Mouse (Mus musculus) forebrain, embryonic 12.5 days (tissue): ENCODE measurements around the gene Hist1h2ai. TPM values are rescaled to one million over a fixed set of nuclear protein-coding genes. Genes with fewer than 3 reads are reported as not detected.
"Not testable (repeated sequence)": the region's sequence is repeated elsewhere in the genome, so short reads cannot be mapped to it uniquely, and the experiment has no call there.

Experiments
- ATAC-seq: fragments of 200-750 bp; cut with Nextera tagmentation; 2 replicates; pipeline ENCODE4 v1.8.0; 2017; ENCODE audit warnings: moderate TSS enrichment; ENCODE audit not compliant: low FRiP score
- H3K27ac ChIP-seq: fragments of 300-500 bp; sonication (generic); 2 replicates; pipeline ENCODE4 v1.5.1; 2016; ENCODE audit warnings: mild to moderate bottlenecking
- H3K27me3 ChIP-seq: fragments of 300-500 bp; sonication (generic); 2 replicates; pipeline ENCODE4 v1.6.1; 2016; ENCODE audit warnings: mild to moderate bottlenecking
- H3K36me3 ChIP-seq: fragments of 300-500 bp; sonication (generic); replicated peaks from 2 replicates; pipeline ENCODE4 v1.6.1; 2016; ENCODE audit warnings: mild to moderate bottlenecking
- H3K4me1 ChIP-seq: fragments of 300-500 bp; sonication (generic); 2 replicates; pipeline ENCODE4 v1.6.1; 2016
- H3K4me2 ChIP-seq: fragments of 300-500 bp; sonication (generic); 2 replicates; pipeline ENCODE4 v1.6.1; 2016; ENCODE audit warnings: mild to moderate bottlenecking, moderate library complexity
- H3K4me3 ChIP-seq: fragments of 300-500 bp; sonication (generic); replicated peaks from 2 replicates; pipeline ENCODE4 v1.5.1; 2016; ENCODE audit warnings: mild to moderate bottlenecking
- H3K9ac ChIP-seq: fragments of 300-500 bp; sonication (generic); 2 replicates; pipeline ENCODE4 v1.6.1; 2016; ENCODE audit warnings: mild to moderate bottlenecking
- H3K9me3 ChIP-seq: fragments of 300-500 bp; sonication (generic); 2 replicates; pipeline ENCODE4 v1.6.1; 2016
- WGBS: fragments of 180-500 bp; shearing (Covaris S2); methylation state at CpG from one replicate; pipeline ENCODE4 v1.1.7; 2016; 5-methylcytosine and 5-hydroxymethylcytosine counted together
- polyA plus RNA-seq: library from polyadenylated mRNA; unstranded; fragments of >200 nt; fragmentation: Nextera tagmentation; extraction: Ambion mirVana; gene quantifications from 2 replicates; pipeline ENCODE4 v1.2.1, GENCODE M21; 2016

Hist1h2ai gene
- polyA plus RNA-seq, 1 experiment from 2014 or later: 22.2 TPM

DNA sequence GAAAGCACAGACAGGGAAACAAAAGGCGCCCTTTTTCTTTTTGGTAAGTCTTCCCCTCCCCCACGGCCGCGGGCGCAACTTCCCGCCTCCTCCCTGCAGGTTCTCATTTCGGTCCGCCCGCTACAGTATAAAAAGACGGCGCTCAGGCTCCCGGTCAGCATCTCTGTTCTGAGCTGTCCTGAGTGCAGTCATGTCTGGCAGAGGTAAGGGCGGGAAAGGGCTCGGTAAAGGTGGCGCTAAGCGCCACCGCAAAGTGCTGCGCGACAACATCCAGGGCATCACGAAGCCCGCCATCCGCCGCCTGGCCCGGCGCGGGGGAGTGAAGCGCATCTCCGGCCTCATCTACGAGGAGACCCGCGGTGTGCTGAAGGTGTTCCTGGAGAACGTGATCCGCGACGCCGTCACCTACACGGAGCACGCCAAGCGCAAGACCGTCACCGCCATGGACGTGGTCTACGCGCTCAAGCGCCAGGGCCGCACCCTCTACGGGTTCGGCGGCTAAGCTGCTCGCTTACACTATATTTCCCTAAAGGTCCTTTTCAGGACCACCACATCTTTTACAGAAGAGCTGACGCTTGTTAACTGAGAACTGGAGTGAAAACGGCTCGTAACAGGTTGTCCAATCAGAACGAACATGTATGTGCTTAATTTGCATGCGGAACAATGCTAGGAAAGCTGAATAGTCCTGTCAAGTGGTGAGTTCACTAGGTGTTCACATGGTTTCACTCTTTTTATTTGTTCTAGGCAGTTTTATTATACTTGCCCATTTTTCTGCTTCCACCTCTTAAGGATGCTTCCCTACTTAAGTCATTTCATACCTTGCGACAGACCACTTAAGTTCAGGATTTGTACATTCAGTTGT is 18.9 kb downstream of the Hist1h2ai start, which contains the start of gene Hist1h4j:
TSS of gene Hist1h4j (plus strand) at position 159 of the 862 bp plus-strand sequence.
- peak within 1 kb of the TSS; percentile 98 for H3K27ac ChIP-seq
- not testable (repeated sequence) for H3K36me3 ChIP-seq, H3K9me3 ChIP-seq, H3K27me3 ChIP-seq
- WGBS: 0% methylated on average over 51 of the region's 56 CpGs
- peak; percentile 93 for ATAC-seq
- H3K4me3 ChIP-seq: peak within 1 kb of the TSS; percentile 51
- H3K4me1 ChIP-seq: peaks cover 16% of the 10 kb centered on the region; the same call in 1 of the 2 replicates
- peak within 1 kb of the TSS; percentile 56 for H3K9ac ChIP-seq
- peak within 1 kb of the TSS; percentile 60 for H3K4me2 ChIP-seq

DNA sequence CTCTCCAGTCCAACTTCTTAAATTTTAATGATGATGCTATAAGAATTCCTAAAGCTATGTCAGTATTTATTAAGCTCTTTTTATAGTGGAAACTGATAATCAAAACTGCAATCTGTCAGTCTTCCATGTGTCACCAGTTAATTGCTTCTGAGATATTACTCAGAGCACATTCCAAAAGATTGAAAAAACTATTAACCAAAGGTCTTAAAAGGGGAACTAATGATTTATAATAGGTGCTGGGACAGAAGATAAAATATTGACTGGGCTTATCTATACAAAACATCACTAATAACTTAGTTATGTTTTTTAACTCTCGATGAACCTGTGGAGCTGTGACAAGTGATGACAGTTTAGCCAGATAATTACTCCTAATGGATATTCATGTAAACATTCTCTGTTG is 28.8 kb downstream of the Hist1h2ai start:
- Histone ChIP-seq H3K4me2 (no peak overlapping the region), H3K4me3 (no peak overlapping the region), H3K9ac (no peak overlapping the region), H3K36me3 (no peaks in the 10 kb centered on the region), H3K9me3 (no peaks in the 10 kb centered on the region), H3K4me1 (peaks cover 17% of the 10 kb centered on the region), H3K27ac (no peak overlapping the region), H3K27me3 (no peaks in the 10 kb centered on the region)
- WGBS: 92% methylated on average over 1 of the region's 1 CpGs
- no peak for ATAC-seq

DNA sequence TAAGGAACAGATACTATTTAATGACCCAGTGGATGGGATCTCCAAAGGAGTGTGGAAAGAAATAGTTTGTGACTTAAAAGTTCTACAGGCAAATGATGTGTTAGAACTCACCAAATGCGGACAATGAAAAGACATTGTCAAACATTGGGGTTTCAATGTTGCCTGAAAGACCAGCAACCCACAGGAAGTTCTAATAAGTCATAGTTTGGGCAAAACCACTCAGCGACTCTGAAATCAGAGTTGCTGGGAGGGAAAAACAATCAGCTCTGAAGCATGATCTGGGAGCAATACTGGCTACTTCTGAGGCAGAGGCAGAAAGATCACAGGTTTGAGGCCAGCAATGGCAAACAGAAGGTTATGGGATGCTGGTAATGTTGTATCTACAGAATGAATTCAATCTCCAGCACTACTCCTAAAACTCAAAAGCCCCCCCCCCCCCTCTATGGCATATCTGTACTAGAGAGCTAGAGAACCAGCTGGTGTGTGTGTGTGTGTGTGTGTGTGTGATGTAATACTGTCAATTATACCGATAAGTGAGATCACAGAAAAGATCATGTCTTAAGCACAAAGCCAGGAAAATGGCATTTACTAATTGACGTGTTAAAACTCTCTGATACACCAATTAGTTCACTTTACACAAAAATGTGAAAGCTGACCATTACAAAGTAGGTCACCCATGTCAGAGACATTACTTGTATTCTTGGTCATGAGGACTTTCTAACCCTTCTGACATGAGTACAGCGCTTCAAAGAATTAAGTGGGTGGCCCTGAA is 33.4 kb downstream of the Hist1h2ai start:
- Histone ChIP-seq H3K4me3 (peak overlapping the region; percentile 57), H3K9ac (peak overlapping the region; percentile 75), H3K4me2 (peak overlapping the region; percentile 85), H3K4me1 (peaks cover 33% of the 10 kb centered on the region), H3K27me3 (no peaks in the 10 kb centered on the region), H3K27ac (peak overlapping the region; percentile 97), H3K36me3 (no peaks in the 10 kb centered on the region), H3K9me3 (no peaks in the 10 kb centered on the region)
- no peak for ATAC-seq
- 4% methylated on average over 5 of the region's 5 CpGs for WGBS

DNA sequence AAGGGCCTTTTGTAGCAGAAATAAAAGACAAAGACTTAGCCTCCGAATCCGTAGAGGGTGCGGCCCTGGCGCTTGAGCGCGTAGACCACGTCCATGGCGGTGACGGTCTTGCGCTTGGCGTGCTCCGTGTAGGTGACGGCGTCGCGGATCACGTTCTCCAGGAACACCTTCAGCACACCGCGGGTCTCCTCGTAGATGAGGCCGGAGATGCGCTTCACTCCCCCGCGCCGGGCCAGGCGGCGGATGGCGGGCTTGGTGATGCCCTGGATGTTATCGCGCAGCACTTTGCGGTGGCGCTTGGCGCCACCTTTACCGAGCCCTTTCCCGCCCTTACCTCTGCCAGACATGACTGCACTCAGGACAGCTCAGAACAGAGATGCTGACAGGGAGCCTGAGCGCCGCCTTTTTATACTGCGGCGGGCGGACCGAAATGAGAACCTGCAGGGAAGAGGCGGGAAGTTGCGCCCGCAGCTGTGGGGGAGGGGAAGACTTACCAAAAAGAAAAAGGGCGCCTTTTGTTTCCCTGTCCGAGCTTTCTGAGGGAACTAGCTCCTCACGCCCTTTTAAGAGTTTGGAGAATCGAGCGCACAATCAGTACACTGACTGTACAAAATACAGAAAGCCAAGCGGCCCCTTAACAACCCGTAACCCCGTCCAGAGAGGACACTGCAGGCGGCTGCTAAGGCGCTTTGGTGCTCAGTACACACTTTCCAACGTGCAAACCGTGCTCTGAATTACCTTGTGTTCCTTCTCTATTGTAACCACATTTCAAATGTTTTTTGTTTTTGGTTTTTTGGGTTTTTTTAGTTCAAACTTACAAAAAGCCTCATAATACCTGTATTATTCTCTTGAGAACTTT is 34.2 kb downstream of the Hist1h2ai start, which contains the start of gene Hist1h4k:
TSS of gene Hist1h4k (minus strand) at position 347 of the 859 bp plus-strand sequence.
- peak within 1 kb of the TSS; percentile 85 for H3K4me2 ChIP-seq
- H3K36me3 ChIP-seq, H3K9me3 ChIP-seq, H3K27me3 ChIP-seq: not testable (repeated sequence)
- WGBS: under 1% methylated on average over 47 of the region's 56 CpGs
- peak within 1 kb of the TSS; percentile 57 for H3K4me3 ChIP-seq
- H3K27ac ChIP-seq: peak within 1 kb of the TSS; percentile 97
- H3K4me1 ChIP-seq: peaks cover 38% of the 10 kb centered on the region
- peak; percentile 87 for ATAC-seq
- peak within 1 kb of the TSS; percentile 75 for H3K9ac ChIP-seq

DNA sequence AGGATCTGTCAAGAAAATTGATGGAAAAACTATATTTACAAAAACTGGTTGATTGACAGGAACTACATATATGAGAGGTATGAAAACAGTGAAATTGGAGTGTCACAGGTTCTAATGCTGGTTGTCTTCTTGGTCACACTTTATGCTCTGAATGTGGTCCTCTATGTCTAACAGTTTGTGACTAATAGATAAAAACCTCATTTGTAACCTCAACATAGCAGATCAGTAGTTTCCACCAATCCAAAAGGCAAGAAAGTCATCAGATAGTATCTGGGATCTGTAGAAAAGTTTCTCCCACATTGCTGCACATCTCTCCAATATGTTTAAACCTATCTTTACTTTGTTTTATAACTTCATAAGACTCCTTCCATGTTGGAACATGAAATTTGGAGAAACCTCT is 35.2 kb downstream of the Hist1h2ai start:
- no peak for ATAC-seq
- Histone ChIP-seq H3K27me3 (no peaks in the 10 kb centered on the region), H3K4me2 (peak overlapping the region; percentile 63; the same call in 1 of the 2 replicates), H3K4me3 (no peak overlapping the region), H3K9ac (no peak overlapping the region), H3K27ac (peak overlapping the region; percentile 97), H3K4me1 (peaks cover 38% of the 10 kb centered on the region), H3K36me3 (no peaks in the 10 kb centered on the region), H3K9me3 (no peaks in the 10 kb centered on the region)

DNA sequence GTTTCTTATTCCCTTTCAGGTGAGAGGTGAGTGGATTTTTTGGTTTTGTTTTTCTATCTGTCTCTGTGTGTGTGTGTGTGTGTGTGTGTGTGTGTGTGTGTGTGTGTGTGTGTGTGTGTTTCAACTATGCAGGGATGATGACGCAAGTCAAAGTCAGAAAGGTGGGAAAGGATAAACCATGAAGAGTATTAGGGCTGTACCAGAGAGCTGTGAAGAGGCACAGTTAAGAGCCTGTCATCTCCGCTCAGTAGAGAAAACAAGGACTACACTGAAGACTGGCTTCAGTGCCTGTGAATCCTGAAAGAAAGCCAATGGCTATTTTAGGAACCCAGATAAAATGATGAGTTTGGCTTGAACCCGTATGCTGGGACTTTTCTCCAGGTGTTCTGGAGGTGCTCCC is 35.6 kb downstream of the Hist1h2ai start:
- no peak overlapping the region for H3K4me3 ChIP-seq
- 77% methylated on average over 3 of the region's 3 CpGs for WGBS

DNA sequence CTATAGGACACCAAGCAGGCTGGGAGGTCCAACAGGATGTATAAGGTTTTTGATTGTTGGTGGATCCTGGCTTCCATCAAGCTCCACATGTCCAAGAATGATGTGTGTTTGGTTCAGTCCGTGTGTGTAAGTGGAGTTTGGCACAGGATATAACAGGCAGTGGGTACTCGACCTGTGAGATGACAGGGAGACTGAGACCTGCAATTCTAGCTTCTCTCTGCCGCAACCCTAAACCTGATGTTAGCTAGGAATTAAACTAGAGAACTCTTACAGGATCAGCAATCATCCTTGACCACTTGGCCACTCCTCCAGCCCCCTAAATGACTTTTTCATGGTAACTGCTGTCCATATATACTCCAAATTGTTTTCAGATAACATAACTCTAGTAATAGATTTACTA is 36.1 kb downstream of the Hist1h2ai start:
- ATAC-seq: no peak

More for the DNA sequence above, 35.6 kb downstream of the Hist1h2ai start:
- Histone ChIP-seq H3K4me1 (peaks cover 38% of the 10 kb centered on the region), H3K36me3 (no peaks in the 10 kb centered on the region), H3K27me3 (no peaks in the 10 kb centered on the region), H3K9ac (no peak overlapping the region), H3K27ac (peak overlapping the region; percentile 97), H3K9me3 (no peaks in the 10 kb centered on the region), H3K4me2 (peak overlapping the region; percentile 63; the same call in 1 of the 2 replicates)
- no peak for ATAC-seq

DNA sequence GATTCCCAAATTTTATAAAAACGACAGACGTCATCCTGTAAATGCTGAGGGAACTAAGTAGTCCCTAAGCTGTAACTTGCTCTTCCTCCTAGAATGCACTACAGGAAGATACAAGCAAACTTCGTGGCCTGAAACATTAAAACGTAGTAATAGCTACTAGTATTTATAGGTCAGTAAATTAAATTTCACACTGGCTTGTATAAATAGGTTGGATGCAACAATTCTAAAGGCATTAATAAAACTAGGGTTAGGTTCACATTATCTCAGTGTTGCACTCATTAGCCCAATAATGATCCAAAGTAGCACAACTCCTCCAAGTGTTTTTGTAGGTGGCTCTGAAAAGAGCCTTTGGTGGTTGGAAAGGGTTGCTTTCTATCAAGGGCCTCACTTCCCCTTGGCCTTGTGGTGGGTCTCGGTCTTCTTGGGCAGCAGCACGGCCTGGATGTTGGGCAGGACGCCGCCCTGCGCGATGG is 36.9 kb downstream of the Hist1h2ai start:
- WGBS: 2% methylated on average over 10 of the region's 10 CpGs
- Histone ChIP-seq H3K4me3 (peak overlapping the region; percentile 46), H3K4me2 (peak overlapping the region; percentile 63), H3K27me3 (no peaks in the 10 kb centered on the region), H3K4me1 (peaks cover 33% of the 10 kb centered on the region), H3K9me3 (no peaks in the 10 kb centered on the region), H3K9ac (peak overlapping the region; percentile 73), H3K27ac (peak overlapping the region; percentile 97), H3K36me3 (no peaks in the 10 kb centered on the region)
- ATAC-seq: no peak

More for the DNA sequence above, 36.1 kb downstream of the Hist1h2ai start:
- Histone ChIP-seq H3K36me3 (no peaks in the 10 kb centered on the region), H3K9ac (peak overlapping the region; percentile 33; the same call in 1 of the 2 replicates), H3K27me3 (no peaks in the 10 kb centered on the region), H3K4me2 (peak overlapping the region; percentile 63), H3K4me1 (peaks cover 36% of the 10 kb centered on the region), H3K27ac (peak overlapping the region; percentile 97), H3K9me3 (no peaks in the 10 kb centered on the region), H3K4me3 (no peak overlapping the region)
- WGBS: 44% methylated on average over 3 of the region's 3 CpGs

DNA sequence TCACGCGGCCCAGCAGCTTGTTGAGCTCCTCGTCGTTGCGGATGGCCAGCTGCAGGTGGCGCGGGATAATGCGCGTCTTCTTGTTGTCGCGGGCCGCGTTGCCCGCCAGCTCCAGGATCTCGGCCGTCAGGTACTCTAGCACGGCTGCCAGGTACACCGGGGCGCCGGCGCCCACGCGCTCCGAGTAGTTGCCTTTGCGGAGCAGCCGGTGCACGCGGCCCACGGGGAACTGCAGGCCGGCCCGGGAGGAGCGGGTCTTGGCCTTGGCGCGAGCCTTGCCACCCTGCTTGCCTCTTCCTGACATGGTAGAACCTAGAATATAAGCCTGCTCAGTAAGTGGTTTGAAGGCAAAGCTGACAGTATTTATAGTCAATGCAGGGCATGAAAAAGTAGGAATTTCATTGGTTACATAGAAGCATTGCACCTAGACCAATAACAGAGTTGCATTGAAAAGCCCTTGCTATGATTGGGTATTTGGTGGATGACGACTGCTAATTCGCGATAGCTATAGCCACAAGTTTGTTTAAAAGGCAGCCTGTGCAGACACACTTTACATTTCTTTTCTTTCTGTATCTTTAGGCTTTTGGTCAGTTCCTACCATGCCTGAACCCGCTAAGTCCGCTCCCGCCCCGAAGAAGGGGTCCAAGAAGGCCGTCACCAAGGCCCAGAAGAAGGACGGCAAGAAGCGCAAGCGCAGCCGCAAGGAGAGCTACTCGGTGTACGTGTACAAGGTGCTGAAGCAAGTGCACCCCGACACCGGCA is 37.5 kb downstream of the Hist1h2ai start, which contains the start of the genes Hist1h2ak and Hist1h2bn:
TSS of gene Hist1h2ak (minus strand) at position 304 of the 762 bp plus-strand sequence.
TSS of gene Hist1h2bn (plus strand) at position 600 of the 762 bp plus-strand sequence.
- Histone ChIP-seq H3K27ac (peak within 1 kb of the TSS; percentile 97), H3K4me2 (peak within 1 kb of the TSS; percentile 63), H3K4me1 (peaks cover 30% of the 10 kb centered on the region), H3K9ac (peak within 1 kb of the TSS; percentile 73), H3K4me3 (peak within 1 kb of the TSS; percentile 46)
- not testable (repeated sequence) for H3K9me3 ChIP-seq, H3K27me3 ChIP-seq, H3K36me3 ChIP-seq
- ATAC-seq: peak; percentile 92
- WGBS: under 1% methylated on average over 46 of the region's 50 CpGs

DNA sequence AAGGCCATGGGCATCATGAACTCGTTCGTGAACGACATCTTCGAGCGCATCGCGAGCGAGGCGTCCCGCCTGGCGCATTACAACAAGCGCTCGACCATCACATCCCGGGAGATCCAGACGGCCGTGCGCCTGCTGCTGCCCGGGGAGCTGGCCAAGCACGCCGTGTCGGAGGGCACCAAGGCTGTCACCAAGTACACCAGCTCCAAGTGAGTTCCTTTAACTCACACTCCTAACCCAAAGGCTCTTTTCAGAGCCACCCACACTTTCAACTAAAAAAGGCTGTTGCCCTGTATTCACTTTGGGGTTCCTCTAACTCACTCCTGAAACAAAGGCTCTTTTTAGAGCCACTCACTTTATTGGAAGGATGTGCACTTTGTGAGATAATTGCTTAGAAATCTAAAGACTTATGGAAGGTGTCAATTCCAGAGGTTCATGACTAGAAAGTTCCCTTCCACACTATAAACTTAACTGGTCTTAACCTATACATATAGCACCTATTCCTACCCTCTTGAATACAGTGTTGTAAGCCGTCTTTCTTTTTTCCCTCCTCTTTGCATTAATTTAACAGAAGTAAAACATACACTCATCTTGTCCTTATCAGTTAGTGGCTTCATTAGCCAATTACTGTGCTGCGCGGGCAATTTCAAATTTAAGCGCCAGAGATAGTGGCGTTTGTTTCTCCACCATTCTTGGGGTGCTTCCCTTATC is 38.2 kb downstream of the Hist1h2ai start:
- ATAC-seq, H3K36me3 ChIP-seq, H3K27me3 ChIP-seq, H3K9me3 ChIP-seq: not testable (repeated sequence)
- Histone ChIP-seq H3K4me1 (peaks cover 23% of the 10 kb centered on the region), H3K4me3 (peak overlapping the region; percentile 46), H3K4me2 (peak overlapping the region; percentile 63), H3K9ac (peak overlapping the region; percentile 68), H3K27ac (peak overlapping the region; percentile 97)
- WGBS: under 1% methylated on average over 23 of the region's 26 CpGs
